Mouse (Mus musculus): ENCODE data around the gene Tas2r136. TPM values are rescaled to one million over a fixed set of nuclear protein-coding genes. Genes with fewer than 3 reads are reported as not detected.

Tas2r136 gene
- total RNA-seq (2021) = not detected
- long read RNA-seq, experiment 1 = 0 reads
- long read RNA-seq, experiment 2 = 0 reads

GRCm38 (mm10) chr6:132778062-132778461 is at the start of gene Tas2r136:
TSS of gene Tas2r136 (minus strand) at chr6:132778162.
- DNase-seq (ENCODE audit: low spot score in 2 of 2) = no peak

GRCm38 (mm10) chr6:132802518-132802917 is 24.6 kb upstream of the Tas2r136 start, which contains the start of gene Tas2r117:
TSS of gene Tas2r117 (plus strand) at chr6:132802818.
- DNase-seq (ENCODE audit: low spot score in 2 of 2) = no peak

GRCm38 (mm10) chr6:132795393-132795792 is 17.4 kb upstream of the Tas2r136 start:
- no peak for DNase-seq (ENCODE audit: low spot score in 2 of 2)

GRCm38 (mm10) chr6:132761831-132762230 is 16.1 kb downstream of the Tas2r136 start, which contains the start of gene Tas2r102:
TSS of gene Tas2r102 (plus strand) at chr6:132762131.
- DNase-seq (ENCODE audit: low spot score in 2 of 2) = no peak

- DNase-seq (ENCODE audit: low spot score in 2 of 2) = no peak
Observed at GRCm38 (mm10) chr6:132754430-132754829, 23.5 kb downstream of the Tas2r136 start, which contains the start of gene Tas2r124. TSS of gene Tas2r124 (plus strand) at chr6:132754730.

GRCm38 (mm10) chr6:132750206-132750605 is 27.8 kb downstream of the Tas2r136 start:
- no peak for DNase-seq (ENCODE audit: low spot score in 2 of 2)

- no peak for DNase-seq (ENCODE audit: low spot score in 2 of 2)
Observed at GRCm38 (mm10) chr6:132737935-132738334, 40.0 kb downstream of the Tas2r136 start, which contains the start of gene Tas2r115. TSS of gene Tas2r115 (minus strand) at chr6:132738035.

Other genes starting within 250 kb of the Tas2r136 start
- gene Prh1, start 208.4 kb downstream of the Tas2r136 start, total RNA-seq (2021) = not detected
- not detected for gene Prp2, start 182.2 kb downstream of the Tas2r136 start, total RNA-seq (2021)
- gene A630073D07Rik, start 126.6 kb downstream of the Tas2r136 start, total RNA-seq (2021) = not detected
- gene Tas2r120, start 121.2 kb downstream of the Tas2r136 start, total RNA-seq (2021) = not detected
- not detected for gene Tas2r121, start 77.2 kb downstream of the Tas2r136 start, total RNA-seq (2021)
- gene Tas2r122, start 66.2 kb downstream of the Tas2r136 start, total RNA-seq (2021) = not detected
- gene Tas2r115, start 40.1 kb downstream of the Tas2r136 start, total RNA-seq (2021) = not detected
- gene Tas2r124, start 23.4 kb downstream of the Tas2r136 start, total RNA-seq (2021) = not detected
- gene Tas2r102, start 16.0 kb downstream of the Tas2r136 start, total RNA-seq (2021) = not detected
- not detected for gene Tas2r117, start 24.7 kb upstream of the Tas2r136 start, total RNA-seq (2021)
- gene Tas2r123, start 69.0 kb upstream of the Tas2r136 start, total RNA-seq (2021) = not detected
- not detected for gene Tas2r116, start 77.3 kb upstream of the Tas2r136 start, total RNA-seq (2021)
- gene Tas2r110, start 89.8 kb upstream of the Tas2r136 start, total RNA-seq (2021) = not detected
- not detected for gene Tas2r113, start 114.8 kb upstream of the Tas2r136 start, total RNA-seq (2021)
- not detected for gene Tas2r125, start 131.5 kb upstream of the Tas2r136 start, total RNA-seq (2021)
- gene Tas2r129, start 172.9 kb upstream of the Tas2r136 start, total RNA-seq (2021) = not detected
- gene Tas2r131, start 179.8 kb upstream of the Tas2r136 start, total RNA-seq (2021) = not detected
- gene Tas2r109, start 202.8 kb upstream of the Tas2r136 start, total RNA-seq (2021) = not detected

Measured in gastrocnemius, postnatal 4 days (tissue).